Mouse (Mus musculus) spleen, postnatal 14 days (tissue): ENCODE results near the gene Pank2.
"Not testable (repeated sequence)": the region's sequence is repeated elsewhere in the genome, so short reads cannot be mapped to it uniquely, and the experiment has no call there.

Experiments
- DNase-seq, 2 experiments: peaks; one replicate each; pipeline ENCODE4 v3.0.0; 2021 to 2022; ENCODE audit warnings: low spot score in 2 of 2

Gene Pank2

DNA sequence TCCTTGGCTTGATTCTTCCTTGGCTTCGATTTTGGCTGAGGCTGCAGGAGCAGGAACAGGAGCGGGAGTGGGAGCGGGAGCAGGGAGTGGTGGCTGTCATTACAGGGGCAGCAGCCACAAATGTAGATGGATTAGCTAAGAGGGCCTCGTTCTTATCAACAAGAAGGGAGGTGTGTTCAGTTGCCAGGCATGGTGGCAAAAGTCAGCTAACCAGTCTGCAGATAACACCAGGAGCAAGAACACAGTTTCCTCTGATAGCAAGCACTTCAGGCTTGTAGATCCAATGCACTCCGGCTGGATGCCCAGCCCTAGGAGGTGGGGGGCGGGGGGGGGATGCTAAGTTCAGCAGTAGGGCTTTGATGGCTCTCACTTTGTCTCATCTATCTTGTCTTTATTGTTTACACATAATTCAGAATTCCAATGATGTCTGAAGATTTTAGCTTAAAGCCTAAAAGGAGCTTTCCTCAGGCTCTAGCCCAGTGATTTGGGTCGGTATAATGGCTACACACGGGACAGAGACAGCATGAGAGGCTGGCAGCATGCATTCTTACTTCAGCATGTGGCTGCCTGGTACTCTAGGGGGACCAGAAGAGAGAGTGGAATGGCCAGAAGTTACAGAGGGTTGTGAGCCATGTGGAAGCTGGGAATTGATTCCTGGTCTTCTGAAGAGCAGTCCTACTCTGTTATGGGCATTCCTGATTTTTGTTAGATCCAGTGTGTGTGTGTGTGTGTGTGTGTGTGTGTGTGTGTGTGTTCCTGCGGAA, 1.6 kb upstream of the Pank2 start:
- DNase-seq = no peak

DNA sequence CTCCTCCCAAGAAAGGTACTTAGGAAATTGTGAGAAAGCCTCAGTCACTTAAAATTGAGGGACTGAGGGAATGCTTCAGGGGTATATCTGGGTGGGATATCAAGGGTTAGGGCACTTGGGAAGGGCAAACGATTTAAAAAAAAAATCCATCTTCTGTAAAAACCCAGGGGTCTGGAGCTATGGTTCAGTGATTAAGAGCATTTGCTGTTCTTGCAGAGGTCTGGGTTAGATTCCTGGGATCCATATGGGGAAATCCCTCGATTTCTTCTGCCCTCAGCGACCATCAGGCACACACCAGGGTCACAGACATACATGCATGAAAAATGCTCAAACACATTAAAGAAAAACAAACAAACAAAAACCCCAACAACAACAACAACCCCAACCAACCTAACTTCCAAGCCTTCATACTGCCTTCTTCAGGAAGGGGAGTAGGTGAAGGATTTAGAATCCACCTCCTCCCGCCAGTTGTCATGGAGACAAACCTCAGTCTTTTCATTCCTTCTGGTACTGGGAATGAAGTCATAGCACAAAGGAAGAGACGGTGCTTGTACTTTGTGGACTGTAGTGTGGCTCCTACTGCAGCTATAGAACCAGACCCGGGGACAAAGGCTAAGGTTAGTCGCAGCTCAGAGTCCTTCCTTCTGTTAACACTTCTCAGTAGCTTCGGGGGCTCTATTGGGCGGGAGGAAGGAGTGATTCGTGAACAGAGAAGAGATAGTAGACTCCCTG, 648 bp upstream of the Pank2 start:
- no peak for DNase-seq

DNA sequence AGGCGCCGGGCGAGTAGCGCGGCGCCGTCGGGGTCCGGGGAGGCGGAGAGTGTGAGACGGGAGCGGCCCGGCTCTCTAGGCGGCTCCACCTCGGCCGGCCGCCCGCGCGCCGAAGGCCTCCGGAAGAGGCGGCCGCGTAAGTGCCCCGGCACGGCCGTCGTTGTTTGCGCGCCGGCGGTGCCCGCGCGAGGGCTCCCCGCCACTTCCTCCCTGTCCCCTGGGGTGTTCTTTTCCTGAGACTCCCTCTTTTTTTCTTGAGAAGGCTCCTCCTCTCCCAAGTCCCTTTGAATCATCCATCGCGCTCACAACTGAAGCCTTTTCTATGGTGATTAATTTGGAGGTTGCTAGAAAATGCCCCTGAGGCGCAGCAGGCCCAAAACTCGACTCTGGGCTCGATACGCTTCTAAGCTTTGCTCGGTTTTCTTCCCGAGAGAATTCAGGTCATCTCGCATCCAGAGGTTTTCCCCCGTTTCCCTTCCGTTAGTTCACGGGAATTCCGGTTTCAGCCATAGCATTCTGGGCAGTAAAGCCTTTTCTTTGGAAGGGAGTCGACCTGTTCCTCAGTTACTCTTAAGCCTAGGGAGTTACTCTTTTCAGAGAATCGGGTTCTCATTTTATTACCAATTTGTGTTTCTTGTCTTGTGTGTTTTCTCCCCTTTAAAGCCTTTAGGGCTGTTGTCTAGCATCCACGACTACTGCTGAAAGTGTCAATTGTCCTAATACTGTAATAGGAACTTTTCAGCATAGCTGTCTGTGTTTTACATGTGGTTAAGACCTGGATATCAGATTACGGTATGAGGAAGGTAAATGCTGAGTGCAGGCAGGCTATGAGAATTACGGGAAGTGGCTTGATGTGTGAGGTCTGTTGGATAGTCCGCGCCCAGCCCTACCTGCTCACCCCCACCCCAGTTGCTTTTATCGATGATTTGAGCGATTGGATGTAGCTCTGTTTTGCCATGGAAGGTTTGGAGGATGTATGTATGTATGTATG, 680 bp downstream of the Pank2 start:
- no peak for DNase-seq

DNA sequence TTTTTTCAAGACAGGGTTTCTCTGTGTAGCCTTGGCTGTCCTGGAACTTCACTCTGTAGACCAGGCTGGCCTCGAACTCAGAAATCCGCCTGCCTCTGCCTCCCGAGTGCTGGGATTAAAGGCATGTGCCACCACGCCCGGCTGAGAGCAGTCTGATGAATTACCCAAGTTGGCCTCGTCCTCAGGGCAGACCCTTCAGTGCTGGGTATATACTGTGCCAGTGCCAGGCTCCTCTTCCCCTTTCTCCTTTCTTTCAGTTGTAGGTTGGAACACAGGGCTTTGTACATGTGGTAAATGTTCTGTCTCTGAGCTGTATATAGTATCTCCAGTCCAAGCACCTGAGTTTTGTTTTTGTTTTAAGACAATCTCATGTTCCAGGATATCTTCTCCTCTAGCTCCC, 1.7 kb downstream of the Pank2 start:
- no peak for DNase-seq

DNA sequence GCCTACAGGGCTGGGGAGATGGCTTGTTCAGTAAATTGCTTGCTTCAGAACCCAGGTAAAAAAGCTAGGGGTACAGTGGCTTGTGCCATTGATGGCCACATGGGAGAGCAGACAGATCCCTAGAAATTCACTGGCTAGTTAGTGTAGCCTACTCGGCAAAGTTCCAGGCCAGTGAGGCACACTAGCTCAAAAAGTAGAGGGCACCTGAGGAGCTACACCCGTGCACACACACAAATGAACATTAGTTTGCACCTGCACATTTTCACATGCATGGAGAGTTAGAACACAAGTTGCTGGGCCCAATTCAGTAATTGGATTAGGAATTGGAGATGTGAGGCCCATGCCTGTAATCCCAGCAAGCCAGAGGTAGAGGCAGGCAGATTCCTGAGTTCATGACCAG, 2.8 kb downstream of the Pank2 start:
- DNase-seq = no peak

DNA sequence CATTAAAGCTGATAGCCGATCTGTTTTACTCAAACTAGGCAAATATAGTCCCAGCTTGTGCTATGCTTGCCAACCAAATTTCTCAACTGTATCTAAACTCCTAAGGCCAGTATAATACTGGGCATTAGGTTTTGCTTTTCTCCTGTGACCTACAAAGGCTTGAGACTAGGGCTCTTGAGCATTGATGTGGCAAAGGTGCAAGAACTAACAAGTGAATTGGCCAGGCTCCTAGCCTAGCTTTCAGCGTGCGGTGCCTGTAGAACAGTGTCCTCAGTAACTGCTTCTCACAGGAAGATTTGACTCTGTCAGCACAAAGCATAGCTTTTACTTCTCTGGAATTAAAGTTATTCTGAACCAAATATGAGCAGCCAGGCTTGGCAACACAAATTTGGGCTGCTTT, 13.2 kb downstream of the Pank2 start:
- DNase-seq = no peak

DNA sequence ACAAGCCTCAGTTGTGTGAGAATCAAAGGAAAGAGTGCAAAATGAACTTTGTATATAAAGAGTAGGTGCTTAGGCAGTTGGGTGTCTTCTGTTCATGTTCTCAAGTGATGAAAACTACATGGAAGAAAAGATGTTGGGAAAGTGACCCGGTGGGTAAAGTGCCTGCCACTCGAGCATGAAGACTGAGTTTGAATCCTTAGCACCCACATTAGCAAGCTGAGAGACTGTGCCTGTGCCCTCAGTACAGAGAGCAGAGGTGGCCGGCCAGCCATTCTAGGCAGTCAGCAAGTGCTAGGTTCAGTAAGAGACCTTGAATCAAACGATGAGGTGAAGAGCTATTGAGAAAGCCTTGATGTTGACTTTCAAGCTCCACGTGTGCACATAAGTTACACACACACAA, 14.4 kb downstream of the Pank2 start:
- no peak for DNase-seq

DNA sequence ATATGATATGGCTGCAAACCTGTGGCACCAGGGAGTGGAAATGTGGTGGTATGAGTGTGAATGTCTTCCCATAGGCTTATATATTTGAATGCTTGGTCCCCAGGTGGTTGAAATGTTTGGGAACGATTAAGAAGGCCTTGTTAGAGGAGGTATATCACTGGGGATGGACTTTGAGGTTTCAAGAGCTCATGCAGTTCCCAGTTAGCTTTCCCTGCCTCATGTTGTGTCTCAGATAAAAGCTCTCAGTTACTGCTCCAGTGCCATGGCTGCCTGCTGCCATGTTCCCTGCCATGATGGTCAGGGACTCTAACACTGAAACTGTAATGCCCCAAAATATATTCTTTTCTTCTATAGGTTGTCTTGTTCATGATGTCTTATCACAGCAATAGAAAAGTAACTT, 19.3 kb downstream of the Pank2 start:
- no peak for DNase-seq

DNA sequence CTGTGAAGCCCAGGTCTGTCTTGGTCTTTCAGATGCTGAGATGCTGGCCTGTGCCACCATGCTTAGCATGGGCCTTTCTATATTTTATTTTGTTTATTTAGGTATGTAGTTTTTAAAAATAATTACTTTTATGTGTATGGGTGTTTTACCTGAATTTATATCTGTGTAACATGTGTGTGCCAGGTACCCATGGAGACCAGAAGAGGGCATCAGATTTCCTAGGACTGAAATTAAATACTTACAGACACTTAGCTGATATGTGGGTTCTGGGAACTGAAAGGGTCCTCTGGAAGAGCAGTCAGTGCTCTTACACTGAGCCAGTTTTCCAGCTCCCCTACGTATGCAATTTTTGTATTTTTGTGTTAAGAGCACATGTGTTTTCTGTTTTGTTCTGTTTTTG, 24.0 kb downstream of the Pank2 start:
- DNase-seq = no peak

DNA sequence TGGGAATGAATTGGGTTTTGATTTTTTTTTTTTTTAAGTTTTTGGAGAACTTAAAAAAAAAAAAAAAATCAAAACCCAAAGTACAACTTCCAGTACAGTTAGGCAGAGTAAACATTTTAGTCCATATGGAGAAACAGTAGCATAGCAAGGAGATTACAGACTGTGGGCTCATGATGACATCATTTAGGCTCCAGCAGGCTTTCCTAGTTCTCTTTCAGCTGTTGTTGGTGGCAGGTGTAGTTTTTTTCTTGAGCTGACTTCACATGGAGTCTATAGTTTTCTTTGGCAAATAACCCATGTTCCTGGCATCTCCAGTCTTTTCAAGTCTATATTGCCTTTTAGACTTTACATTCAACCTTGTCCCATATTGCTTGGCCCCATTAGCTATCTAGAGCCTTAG, 28.4 kb downstream of the Pank2 start:
- no peak for DNase-seq

DNA sequence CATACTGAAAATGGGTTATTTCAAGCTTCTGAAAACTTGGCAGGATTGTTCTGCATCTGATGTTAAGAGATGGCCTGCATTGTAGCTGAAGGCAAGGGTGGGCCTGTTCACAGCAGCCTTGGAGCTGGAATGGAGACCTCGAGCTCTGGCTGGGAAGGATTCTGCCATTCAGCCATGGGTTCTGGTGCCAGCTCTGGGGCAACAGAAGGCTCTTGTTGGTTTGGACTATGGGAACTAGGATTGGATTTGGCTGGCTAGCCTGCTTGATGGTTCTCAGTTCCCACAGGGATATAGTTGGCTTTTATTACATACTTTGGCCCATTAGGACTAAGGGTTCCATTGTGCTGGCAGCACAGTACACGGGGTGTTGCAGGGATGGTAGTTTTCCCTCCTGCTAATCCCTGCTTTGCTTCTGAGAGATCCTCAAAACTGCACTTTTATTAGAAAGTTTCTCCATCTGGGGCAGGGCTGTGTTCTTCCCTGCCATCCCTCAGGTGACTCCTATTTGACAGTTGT, 34.5 kb downstream of the Pank2 start:
- DNase-seq = no peak

DNA sequence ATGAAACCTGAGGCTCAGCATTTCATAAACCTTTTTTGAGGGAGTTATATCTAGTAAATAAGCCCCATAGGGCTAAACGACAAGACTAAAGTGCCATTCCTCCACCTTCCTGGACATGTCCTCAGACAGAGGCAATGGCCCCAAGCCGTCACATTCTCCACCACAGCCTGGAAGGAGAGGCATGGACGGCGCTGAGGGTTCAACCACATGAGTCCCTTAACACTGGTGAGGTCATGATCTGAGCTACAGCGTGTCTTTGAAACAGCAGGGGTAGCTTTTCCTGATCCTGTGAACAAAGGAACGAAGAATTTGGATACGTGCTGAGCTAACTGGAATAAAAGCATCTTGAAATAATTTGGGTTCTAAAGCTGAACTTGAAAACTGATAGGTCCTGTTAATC, 36.4 kb downstream of the Pank2 start:
- not testable (repeated sequence) for DNase-seq

DNA sequence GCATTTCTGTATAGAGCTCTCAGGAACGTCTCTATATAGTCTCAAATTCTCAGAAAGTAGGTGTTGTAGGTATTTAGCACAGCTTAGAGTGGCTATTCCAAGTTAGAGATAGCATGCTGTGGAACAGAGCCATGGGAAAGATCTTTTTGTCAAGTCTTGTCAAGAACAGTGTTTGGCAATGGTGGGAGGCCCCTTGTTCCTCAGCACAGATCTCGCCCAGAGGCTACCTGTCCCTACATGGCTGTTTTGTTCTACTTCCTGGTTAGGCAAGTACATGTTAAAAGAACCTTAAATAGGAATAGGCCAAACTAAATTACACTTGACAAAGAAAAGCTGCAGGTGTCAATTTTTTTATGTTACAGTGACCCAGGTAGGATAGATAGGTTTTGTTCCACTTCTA, 38.2 kb downstream of the Pank2 start:
- no peak for DNase-seq

DNA sequence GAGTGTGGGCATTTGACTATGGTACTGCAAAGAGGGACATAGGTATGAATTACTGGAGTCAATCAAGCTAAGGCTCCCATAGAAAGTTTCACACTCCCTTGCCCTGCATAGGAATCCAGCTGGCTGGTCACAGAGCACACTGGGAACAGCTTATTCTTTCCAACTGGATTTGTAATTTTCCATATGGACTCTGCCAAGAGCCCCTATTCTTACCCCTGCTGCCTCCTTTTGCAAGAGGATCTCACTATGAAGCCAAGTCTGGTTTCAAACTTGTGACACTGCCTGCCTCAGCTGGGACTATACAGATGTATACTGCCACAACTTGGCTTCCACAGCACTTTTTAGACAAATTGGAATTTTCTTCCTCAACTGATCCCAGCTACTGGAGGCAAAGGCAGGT, 39.3 kb downstream of the Pank2 start:
- DNase-seq = no peak

DNA sequence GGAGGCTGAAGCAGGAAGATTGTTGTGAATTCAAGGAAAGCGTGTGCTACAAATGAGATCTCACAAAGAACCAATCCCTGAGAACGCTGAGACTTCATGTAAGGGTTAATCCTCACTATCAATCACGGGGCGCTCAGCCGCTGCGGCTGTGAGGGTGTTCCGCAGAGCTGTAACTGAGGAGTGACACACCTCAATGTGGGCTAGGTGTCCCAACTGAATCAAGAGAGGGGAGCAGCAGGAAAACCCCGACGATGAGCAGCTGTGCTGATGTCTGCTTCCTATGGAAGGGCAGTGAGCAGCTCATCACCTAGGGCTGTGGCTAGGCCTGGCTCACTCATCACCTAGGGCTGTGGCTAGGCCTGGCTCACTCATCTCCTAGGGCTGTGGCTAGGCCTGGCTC, 42.2 kb downstream of the Pank2 start:
- no peak for DNase-seq

DNA sequence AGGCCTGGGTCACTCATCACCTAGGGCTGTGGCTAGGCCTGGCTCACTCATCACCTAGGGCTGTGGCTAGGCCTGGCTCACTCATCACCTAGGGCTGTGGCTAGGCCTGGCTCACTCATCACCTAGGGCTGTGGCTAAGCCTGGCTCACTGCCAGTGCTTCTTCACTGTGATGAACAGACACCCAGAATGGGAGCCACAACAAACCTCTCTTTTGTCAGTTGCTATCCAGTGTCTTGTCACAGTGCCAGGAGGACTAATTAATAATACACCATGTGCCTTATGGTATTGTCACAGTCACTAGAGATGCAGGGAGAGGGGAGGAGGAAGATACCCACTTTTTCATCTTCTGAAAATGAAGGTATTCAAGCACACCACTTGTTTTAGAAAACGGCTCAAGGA, 42.9 kb downstream of the Pank2 start:
- not testable (repeated sequence) for DNase-seq

DNA sequence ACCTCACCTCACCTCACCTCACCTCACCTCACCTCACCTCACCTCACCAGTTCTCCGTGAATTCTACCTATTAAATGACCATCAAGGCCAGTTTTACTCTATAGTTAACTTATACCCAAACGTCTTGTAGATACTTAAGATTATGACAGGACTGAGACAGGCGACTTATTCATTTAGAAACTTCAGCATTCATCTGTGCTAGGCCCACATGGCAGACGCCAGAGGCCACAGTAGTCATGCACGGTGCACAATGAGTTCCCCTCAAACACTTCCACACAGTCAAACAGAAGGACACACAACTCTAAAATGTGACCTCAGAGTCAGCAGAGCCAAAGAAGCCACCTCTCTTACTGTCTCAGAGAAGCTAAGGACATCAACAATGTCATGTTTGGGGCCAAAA, 45.1 kb downstream of the Pank2 start:
- DNase-seq = no peak

DNA sequence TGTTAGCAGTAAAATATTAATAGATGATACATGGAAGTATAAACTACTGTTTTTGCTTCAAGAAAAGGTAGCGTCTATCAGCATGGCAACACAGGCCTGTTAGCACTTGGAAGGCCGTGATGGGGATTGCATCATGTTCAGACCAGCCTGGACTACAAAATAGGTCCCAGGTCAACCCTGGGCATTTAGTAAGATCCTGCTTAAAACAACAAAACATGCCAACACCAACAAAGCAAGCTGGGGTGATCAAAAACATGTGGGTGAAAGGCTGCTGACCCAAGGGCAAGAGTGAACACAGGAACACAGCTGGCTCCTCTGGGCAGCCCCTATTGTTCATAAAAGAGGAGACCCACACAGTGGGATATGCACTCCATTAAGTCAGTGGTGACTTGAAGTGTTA, 45.5 kb downstream of the Pank2 start:
- no peak for DNase-seq

DNA sequence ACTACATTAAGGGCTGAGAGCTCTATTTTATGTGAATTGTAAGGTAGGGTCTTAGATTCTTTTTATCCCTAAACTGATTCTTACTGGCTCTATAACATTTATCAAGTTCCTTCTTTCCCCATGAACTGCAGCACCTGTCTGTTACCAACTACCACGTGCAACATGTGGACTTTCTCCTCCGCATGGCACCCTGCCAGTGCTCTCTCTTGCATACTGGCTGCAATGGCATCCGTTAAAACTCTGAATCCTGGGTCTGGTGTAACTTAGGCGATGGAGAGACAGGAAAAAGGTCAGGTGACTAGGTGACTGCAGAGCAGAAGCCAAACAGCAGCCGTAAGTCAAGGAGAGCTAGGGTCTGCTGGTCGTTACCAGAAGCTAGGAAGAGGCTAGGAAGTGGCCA, 47.0 kb downstream of the Pank2 start:
- no peak for DNase-seq

DNA sequence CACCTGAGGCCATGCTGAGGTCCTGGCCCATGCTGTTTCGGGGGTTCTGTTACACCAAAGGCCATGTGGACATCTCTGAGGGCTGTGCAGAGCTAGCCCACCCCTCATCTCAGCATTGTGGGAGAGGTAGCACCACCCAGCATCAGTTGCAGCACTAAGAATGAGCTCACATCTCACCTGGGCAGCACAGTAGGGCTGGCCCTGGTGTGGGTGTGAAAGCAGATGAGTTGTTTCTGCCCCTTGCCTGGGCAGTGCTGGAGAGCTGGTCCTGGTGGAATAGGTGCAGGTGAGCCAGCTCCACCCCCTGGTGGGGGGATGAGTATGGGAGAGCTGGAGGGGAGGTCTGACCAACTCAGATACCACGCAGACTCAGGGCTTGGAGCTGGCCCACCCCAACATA, 53.9 kb downstream of the Pank2 start:
- no peak for DNase-seq

DNA sequence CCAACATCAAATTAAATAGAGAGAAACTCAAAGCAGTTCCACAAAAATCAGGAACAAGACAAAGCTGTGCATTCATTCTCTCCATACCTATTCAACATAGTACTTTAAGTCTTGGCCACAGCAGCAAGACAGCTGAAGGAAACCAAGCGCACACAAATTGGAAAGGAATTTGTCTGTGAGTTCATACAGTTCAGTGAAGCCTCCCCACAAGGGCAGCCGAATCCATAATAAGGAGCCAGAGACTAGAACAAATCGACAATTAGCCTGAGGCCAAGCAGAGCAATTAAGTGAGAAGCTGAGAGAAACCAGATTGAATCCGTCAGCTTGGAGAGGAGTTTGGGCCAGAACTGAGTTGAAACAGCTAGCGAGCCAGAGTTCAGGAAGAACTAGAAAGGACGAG, 57.1 kb downstream of the Pank2 start:
- no peak for DNase-seq

DNA sequence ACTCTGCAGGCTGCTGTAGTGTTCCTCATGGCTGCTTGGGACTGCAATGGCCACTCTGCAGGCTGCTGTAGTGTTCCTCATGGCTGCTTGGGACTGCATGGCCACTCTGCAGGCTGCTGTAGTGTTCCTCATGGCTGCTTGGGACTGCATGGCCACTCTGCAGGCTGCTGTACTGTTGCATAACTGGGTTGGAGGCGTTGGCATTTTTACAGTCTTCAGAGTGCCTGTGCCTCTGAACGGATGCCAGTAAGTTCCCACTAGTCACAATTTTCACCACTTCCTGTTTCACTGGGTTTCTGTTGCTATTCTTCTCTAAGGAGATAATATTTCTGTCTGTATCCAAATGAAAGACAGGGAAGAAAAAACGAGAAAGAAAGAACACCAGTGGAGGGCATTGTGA, 58.9 kb downstream of the Pank2 start:
- not testable (repeated sequence) for DNase-seq
